Comparison of ENCODE assay signal across 19 mouse cellular contexts in the genomic region with DNA sequence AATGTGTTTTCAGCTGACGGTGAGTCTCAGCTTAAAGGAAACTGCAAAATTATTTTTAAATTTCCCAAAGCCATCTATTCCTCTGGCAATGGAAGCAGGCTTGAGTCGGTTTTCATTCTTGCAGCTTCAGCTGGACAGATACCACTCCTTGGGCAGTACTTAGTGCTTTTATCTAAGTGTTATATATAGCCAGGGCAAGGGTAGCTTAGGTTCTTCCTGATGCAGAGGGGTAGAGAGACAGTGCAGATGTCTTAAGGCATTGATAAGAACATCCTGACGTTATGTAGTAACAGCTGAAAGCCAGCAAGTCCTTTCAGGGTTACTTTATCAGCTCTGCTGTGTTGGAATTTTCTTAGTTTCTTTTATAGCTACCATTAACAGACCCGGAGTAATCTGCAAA. TPM values are rescaled to one million over a fixed set of nuclear protein-coding genes. Genes with fewer than 3 reads are reported as not detected.
"Had no signal": no experiment of that assay in that cellular context is flagged by ENCODE, and none has a peak within 500 bp of the region (broad histone marks: within the 10 kb centered on the region; RNA-seq: fewer than 3 reads in every experiment).

No protein-coding gene starts in this region.

- H3K27me3 ChIP-seq: limb, embryonic 12.5 days; limb, embryonic 15.5 days; neural tube, embryonic 12.5 days; neural tube, embryonic 15.5 days; stomach, embryonic 15.5 days had no signal

- ATAC-seq: liver, postnatal 0 days; lung, postnatal 0 days had no signal

- H3K9me3 ChIP-seq: limb, embryonic 12.5 days; limb, embryonic 15.5 days; neural tube, embryonic 12.5 days; neural tube, embryonic 15.5 days; stomach, embryonic 15.5 days had no signal

- H3K27ac ChIP-seq: kidney, postnatal 0 days; limb, embryonic 12.5 days; limb, embryonic 15.5 days; liver, embryonic 14.5 days; macrophage; neural tube, embryonic 12.5 days; neural tube, embryonic 15.5 days; stomach, embryonic 15.5 days had no signal

- H3K9ac ChIP-seq: limb, embryonic 12.5 days; limb, embryonic 15.5 days; liver, embryonic 14.5 days; liver, postnatal 0 days; lung, embryonic 14.5 days; neural tube, embryonic 12.5 days; neural tube, embryonic 15.5 days; stomach, embryonic 15.5 days had no signal

- H3K36me3 ChIP-seq: limb, embryonic 12.5 days; limb, embryonic 15.5 days; neural tube, embryonic 12.5 days; neural tube, embryonic 15.5 days; stomach, embryonic 15.5 days had no signal

- DNase-seq: kidney, adult 2 months; kidney, postnatal 25 days; left cerebral cortex, postnatal 4 days; liver, postnatal 0 days; lung, embryonic 14.5 days; retina, postnatal 1 day; right cerebral cortex, postnatal 25 days; spleen, adult 18-20 months; thymus, postnatal 25 days had no signal

- H3K4me3 ChIP-seq: limb, embryonic 12.5 days; limb, embryonic 15.5 days; neural tube, embryonic 12.5 days; neural tube, embryonic 15.5 days; stomach, embryonic 15.5 days had no signal

- H3K4me2 ChIP-seq: limb, embryonic 12.5 days; limb, embryonic 15.5 days; liver, embryonic 11.5 days; lung, embryonic 14.5 days; neural tube, embryonic 12.5 days; neural tube, embryonic 15.5 days; stomach, embryonic 15.5 days had no signal

- H3K4me1 ChIP-seq: limb, embryonic 12.5 days; limb, embryonic 15.5 days; neural tube, embryonic 12.5 days; neural tube, embryonic 15.5 days; stomach, embryonic 15.5 days had no signal

RNA-seq across cellular contexts. Expression of gene Slc4a4, which starts 55.7 kb away (rescaled TPM):
- polyA plus RNA-seq: macrophage had no signal
